In the genomic region with DNA sequence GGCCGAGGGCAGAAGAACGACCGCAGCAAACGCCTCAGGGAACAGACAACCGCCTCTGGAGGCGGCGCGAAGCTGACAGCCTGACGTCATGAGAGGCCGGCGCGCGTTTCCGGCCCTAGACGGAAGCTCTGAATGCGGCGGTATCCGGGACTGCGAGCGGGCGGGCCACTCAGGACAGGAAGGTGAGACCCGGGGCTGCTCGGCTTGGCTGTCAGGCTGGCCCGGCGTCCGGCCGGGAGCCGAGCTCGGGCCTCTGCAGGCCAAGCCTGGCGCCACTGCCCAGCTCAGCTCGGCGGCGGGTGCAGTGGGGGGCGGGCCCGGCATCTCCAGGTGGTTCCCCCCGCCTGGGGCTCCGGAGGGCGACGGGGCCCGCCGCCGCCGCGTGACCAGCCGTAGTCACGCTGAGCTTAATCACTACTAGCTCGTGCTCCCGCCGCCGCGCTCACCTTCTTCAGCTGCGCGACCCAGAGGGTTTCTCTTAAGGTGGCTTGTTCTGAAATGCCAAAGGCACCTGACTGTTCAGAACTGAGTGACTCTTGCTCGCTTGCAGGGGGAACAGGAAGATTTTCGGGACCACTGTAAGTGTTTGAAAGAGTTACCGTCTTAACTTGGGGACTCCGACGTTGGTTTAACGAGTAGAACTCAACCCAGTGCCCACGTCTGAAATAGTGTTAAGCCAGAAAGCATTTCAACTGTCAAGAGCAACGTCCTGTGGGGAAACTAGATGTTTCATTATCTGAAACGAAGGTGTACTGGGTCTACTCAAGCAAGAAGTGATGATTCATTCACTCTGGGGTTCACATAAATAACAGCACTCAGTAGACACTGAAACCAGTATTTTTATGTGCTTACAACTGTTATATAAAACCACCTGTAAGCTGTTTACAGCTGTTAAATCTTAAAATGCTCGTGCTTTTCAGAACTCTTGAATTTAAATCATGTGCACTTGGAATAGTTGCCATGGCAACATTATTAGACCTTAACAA, we compare ENCODE assay signal across 8 mouse cellular contexts. TPM values are rescaled to one million over a fixed set of nuclear protein-coding genes. Genes with fewer than 3 reads are reported as not detected.
DNase-seq lines count a peak whose midpoint lies in the region; ATAC-seq and TF ChIP-seq lines count a peak whose summit lies in the region.

A gene (minus strand): TSS at position 73 of the 986 bp plus-strand sequence.
A gene (plus strand): TSS at position 174 of the 986 bp plus-strand sequence.

- under 1% methylated on average over 61 of the region's 63 CpGs for WGBS in forebrain, embryonic 16.5 days
- WGBS in lung, embryonic 16.5 days, result under 1% methylated on average over 63 of the region's 63 CpGs
- under 1% methylated on average over 63 of the region's 63 CpGs for WGBS in thymus, adult 2 months

- H3K4me2 ChIP-seq in forebrain, embryonic 16.5 days (ENCODE audit: low read length), result peak within 1 kb of the TSS; percentile 74
- peak within 1 kb of the TSS; percentile 70 for H3K4me2 ChIP-seq in lung, embryonic 16.5 days (ENCODE audit: low read depth, low read length)

- DNase-seq in G1E (ENCODE audit: low spot score), result peak; percentile 99
- peak; percentile 89 for DNase-seq in cerebellum, adult 11-12 months
- DNase-seq in heart, postnatal 36 days, result peak; percentile 90
- DNase-seq in layer of hippocampus, adult 9-11 months, result peak; percentile 89
- peak; percentile 79 for DNase-seq in ovary, adult 18-20 months (ENCODE audit: low spot score)
- peak; percentile 90 for DNase-seq in thymus, adult 2 months

- peak within 1 kb of the TSS; percentile 90 for H3K27ac ChIP-seq in forebrain, embryonic 16.5 days (ENCODE audit: low read length)
- H3K27ac ChIP-seq in lung, embryonic 16.5 days (ENCODE audit: low read length), result peak within 1 kb of the TSS; percentile 92
- H3K27ac ChIP-seq in thymus, adult 2 months (ENCODE audit: control insufficient read depth, insufficient read depth, low read length), result peak within 1 kb of the TSS; percentile 13; the same call in 1 of the 2 replicates

- H3K27me3 ChIP-seq in G1E (ENCODE audit: insufficient read depth, low read length), result no peaks in the 10 kb centered on the region
- no peaks in the 10 kb centered on the region for H3K27me3 ChIP-seq in forebrain, embryonic 16.5 days (replicated peaks; ENCODE audit: control insufficient read depth, insufficient read depth, low read length)
- no peaks in the 10 kb centered on the region for H3K27me3 ChIP-seq in lung, embryonic 16.5 days (ENCODE audit: control insufficient read depth, insufficient read depth, low read depth, low read length)
- H3K27me3 ChIP-seq in thymus, adult 2 months (ENCODE audit: control insufficient read depth, insufficient read depth, low read length), result no peaks in the 10 kb centered on the region

- intact Hi-C loops in heart, postnatal 36 days (cut with DNase I), result loop anchor here (1.0 to 2.0 kb wide), 2 partner anchors 13 to 321 kb away; a partner anchor contains a TSS

- peaks cover 70% of the 10 kb centered on the region for H3K36me3 ChIP-seq in G1E (replicated peaks)
- peaks cover 2% of the 10 kb centered on the region; the same call in 1 of the 2 replicates for H3K36me3 ChIP-seq in forebrain, embryonic 16.5 days (ENCODE audit: control insufficient read depth, insufficient read depth)
- H3K36me3 ChIP-seq in lung, embryonic 16.5 days (ENCODE audit: control insufficient read depth, insufficient read depth, low read length), result peaks cover 2% of the 10 kb centered on the region; the same call in 1 of the 2 replicates
- H3K36me3 ChIP-seq in thymus, adult 2 months (ENCODE audit: control insufficient read depth, insufficient read depth, low read length), result 0 out of 2 replicates have a peak, but pooled peaks cover 3% of the 10 kb centered on the region

- H3K4me3 ChIP-seq in G1E (ENCODE audit: low read depth, low read length), result peak within 1 kb of the TSS; percentile 78
- peak within 1 kb of the TSS; percentile 83 for H3K4me3 ChIP-seq in forebrain, embryonic 16.5 days (replicated peaks; ENCODE audit: low read length)
- H3K4me3 ChIP-seq in lung, embryonic 16.5 days (ENCODE audit: low read length), result peak within 1 kb of the TSS; percentile 88
- H3K4me3 ChIP-seq in thymus, adult 2 months (ENCODE audit: control insufficient read depth, insufficient read depth, low read length), result peak within 1 kb of the TSS; percentile 75

- H3K4me1 ChIP-seq in G1E (ENCODE audit: insufficient read depth, low read depth, low read length), result peaks cover 51% of the 10 kb centered on the region
- peaks cover 21% of the 10 kb centered on the region for H3K4me1 ChIP-seq in forebrain, embryonic 16.5 days (replicated peaks; ENCODE audit: control insufficient read depth, insufficient read depth, low read length)
- H3K4me1 ChIP-seq in lung, embryonic 16.5 days (replicated peaks; ENCODE audit: control insufficient read depth, insufficient read depth, low read length), result peaks cover 15% of the 10 kb centered on the region
- H3K4me1 ChIP-seq in thymus, adult 2 months (replicated peaks; ENCODE audit: control insufficient read depth, insufficient read depth, low read length), result peaks cover 10% of the 10 kb centered on the region

- peak; percentile 76 for TF ChIP-seq POLR2A in thymus, adult 2 months (IDR thresholded peaks at IDR 0.05; ENCODE audit: control insufficient read depth, extremely low read depth, insufficient read depth, low read length, poor library complexity)

- TF ChIP-seq CTCF in G1E (IDR thresholded peaks at IDR 0.05; ENCODE audit: low read depth, low read length), result no peak
- TF ChIP-seq CTCF in thymus, adult 2 months (IDR thresholded peaks at IDR 0.05; ENCODE audit: borderline replicate concordance, control insufficient read depth, extremely low read depth, insufficient read depth, low read length, poor library complexity), result 0 out of 2 replicates have a peak, but pooled peaks have one; percentile 10

- peak within 1 kb of the TSS; percentile 76 for H3K9ac ChIP-seq in forebrain, embryonic 16.5 days (replicated peaks; ENCODE audit: low read depth, low read length)
- H3K9ac ChIP-seq in lung, embryonic 16.5 days (ENCODE audit: low read length), result peak within 1 kb of the TSS; percentile 86

- no peaks in the 10 kb centered on the region for H3K9me3 ChIP-seq in G1E (replicated peaks)
- H3K9me3 ChIP-seq in forebrain, embryonic 16.5 days (ENCODE audit: control insufficient read depth, low read length), result no peaks in the 10 kb centered on the region
- H3K9me3 ChIP-seq in lung, embryonic 16.5 days (ENCODE audit: control insufficient read depth, low read length), result no peaks in the 10 kb centered on the region

- peak; percentile 82 for ATAC-seq in G1E (ENCODE audit: extremely low read depth, insufficient number of reproducible peaks, low FRiP score, poor library complexity, severe bottlenecking)
- peak; percentile 98 for ATAC-seq in forebrain, embryonic 16.5 days
- peak; percentile 98 for ATAC-seq in lung, embryonic 16.5 days (ENCODE audit: low read depth)

RNA-seq across cellular contexts. Expression of the first gene that starts in this region (rescaled TPM):
- total RNA-seq in G1E (2014; fragmentation: Nextera tagmentation) (36.0 and 41.9 TPM in 2 replicates), G1E (2017) (16.3 and 22.3 TPM in 2 replicates)
- polyA plus RNA-seq in G1E (2012), result 2.7 and 3.6 TPM in 2 replicates
- polyA plus RNA-seq in forebrain, embryonic 16.5 days (2015; fragmentation: Nextera tagmentation; extraction: Ambion mirVana), result 53.6 and 60.2 TPM in 2 replicates
- 1 to 10 TPM; 7.6 to 7.7 TPM for total RNA-seq in heart, postnatal 36 days (2021)
- 22.0 and 24.4 TPM in 2 replicates for polyA plus RNA-seq in lung, embryonic 16.5 days (2015; fragmentation: Nextera tagmentation; extraction: Ambion mirVana)
- 0.71 and 1.3 TPM in 2 replicates for polyA plus RNA-seq in thymus, adult 2 months (2012; rRNA removed)

RNA-seq across cellular contexts. Expression of the second gene that starts in this region (rescaled TPM):
- total RNA-seq in G1E (2014; fragmentation: Nextera tagmentation) (5.1 and 8.8 TPM in 2 replicates), G1E (2017) (22.6 TPM in 2 replicates)
- polyA plus RNA-seq in G1E (2012), result 2.3 and 3.2 TPM in 2 replicates
- polyA plus RNA-seq in forebrain, embryonic 16.5 days (2015; fragmentation: Nextera tagmentation; extraction: Ambion mirVana), result 11.0 and 11.9 TPM in 2 replicates
- 1 to 10 TPM; 3.7 to 3.9 TPM for total RNA-seq in heart, postnatal 36 days (2021)
- 7.4 and 8.0 TPM in 2 replicates for polyA plus RNA-seq in lung, embryonic 16.5 days (2015; fragmentation: Nextera tagmentation; extraction: Ambion mirVana)
- 4.2 and 4.4 TPM in 2 replicates for polyA plus RNA-seq in thymus, adult 2 months (2012; rRNA removed)

Comparison
In these comparisons a context has a peak if more than half of its experiments do, and no peak if none do; other contexts are left out.
1. Peak in every context shown above with its lines: DNase-seq, ATAC-seq, H3K4me3 ChIP-seq and H3K27ac ChIP-seq.
2. H3K27ac ChIP-seq: peak in every context shown above with its lines; median percentile 92 in lung, embryonic 16.5 days; 90 in forebrain, embryonic 16.5 days; 13 in thymus, adult 2 months.